Mouse (Mus musculus): ENCODE results near the gene Ncoa3.

Ncoa3 gene

DNA sequence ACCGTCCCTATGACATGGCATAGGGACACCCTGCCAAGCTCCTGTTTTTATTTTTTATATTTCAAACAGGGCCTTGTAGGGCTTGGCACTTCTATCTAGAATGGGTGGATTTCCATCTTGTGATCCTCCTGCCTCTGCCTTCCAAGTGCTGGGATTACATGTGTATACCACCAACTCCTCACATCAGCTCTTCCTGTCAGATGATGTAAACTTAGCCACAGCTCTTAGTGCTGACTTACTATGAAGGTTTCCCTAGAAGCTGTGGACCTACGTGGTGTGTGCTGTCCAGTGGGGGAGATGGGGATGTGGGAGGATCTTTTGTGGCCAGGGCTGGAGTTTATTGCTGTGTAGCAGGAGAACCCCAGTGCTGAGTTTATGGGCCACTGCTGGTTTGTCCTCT, 8.9 kb downstream of the Ncoa3 start:
- no peak for DNase-seq (ENCODE audit: low spot score in 2 of 2)

DNA sequence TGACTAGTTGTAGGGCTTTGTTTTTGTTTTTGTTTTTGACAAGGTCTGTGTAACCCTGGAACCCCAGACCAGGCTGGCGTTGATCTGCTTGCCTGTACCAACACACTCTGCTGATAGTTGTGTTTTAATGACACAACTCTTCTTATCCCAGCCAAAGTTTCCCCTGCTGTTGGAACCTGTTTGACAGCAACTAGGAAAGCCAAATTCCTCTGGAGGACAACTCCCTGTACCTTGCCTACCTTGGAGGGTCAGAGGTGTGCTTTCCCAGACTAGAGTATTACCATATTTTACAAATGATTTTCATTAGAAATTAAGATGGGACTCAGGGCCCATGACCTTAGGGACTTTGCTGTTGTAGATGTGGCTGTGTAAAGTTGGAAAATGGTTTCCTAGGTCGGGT, 9.3 kb downstream of the Ncoa3 start:
- DNase-seq (ENCODE audit: low spot score in 2 of 2) = no peak

DNA sequence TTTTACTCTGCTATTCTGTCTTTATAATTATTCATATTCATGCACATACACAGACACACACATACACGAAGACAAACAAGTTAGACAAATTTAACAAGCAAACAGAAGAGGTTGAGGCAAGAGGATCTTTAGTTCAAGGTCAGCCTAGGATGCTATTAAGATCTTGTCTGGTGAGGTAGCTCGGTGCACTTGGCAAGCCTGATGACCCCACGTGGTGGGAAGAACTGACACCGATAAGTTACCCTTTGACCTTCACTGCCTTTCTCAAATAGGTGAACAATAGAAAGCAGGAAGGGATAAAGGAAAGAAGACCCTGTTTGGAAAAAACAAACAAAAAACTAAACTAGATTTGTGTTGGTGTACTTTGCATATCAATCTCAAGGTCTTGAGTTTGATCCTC, 10.0 kb downstream of the Ncoa3 start:
- DNase-seq (ENCODE audit: low spot score in 2 of 2) = no peak

DNA sequence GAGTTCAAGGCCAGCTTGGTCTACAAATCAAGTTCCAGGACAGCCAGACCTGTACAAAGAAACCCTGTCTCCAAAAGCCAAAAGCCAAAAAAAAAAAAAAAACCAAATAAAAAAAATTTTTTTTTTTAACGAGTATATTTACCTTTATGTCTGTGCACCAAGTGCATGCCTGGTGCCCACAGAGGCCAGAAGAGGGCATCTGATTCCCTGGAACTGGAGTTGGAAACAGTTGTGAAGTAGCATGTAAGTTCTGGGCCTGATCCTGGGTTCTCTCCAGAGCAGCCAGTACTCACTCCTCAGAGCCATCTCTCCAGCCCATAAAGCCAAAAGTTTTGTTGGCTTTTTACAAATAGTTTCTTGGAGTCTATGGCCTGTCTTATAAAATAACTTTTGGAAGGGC, 10.6 kb downstream of the Ncoa3 start:
- no peak for DNase-seq (ENCODE audit: low spot score in 2 of 2)

DNA sequence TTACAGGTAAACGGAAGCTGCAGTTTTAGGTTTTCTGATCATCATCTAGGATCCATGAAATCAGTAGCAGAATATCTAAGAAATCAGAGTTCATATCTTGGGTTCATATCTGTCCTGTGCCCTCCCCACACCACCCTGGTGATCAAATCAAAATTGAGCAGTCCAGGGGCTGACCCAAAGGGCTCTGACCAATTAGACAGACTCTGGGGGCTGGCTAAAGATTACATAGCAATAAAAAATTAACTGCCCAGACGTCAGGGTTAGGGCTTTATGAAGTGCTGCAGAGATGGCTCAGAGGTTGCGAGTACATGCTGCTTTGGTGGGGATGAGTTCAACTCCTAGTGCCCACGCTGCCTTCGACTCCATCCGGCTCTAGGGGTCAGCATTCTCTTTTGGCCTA, 14.6 kb downstream of the Ncoa3 start:
- no peak for DNase-seq (ENCODE audit: low spot score in 2 of 2)

DNA sequence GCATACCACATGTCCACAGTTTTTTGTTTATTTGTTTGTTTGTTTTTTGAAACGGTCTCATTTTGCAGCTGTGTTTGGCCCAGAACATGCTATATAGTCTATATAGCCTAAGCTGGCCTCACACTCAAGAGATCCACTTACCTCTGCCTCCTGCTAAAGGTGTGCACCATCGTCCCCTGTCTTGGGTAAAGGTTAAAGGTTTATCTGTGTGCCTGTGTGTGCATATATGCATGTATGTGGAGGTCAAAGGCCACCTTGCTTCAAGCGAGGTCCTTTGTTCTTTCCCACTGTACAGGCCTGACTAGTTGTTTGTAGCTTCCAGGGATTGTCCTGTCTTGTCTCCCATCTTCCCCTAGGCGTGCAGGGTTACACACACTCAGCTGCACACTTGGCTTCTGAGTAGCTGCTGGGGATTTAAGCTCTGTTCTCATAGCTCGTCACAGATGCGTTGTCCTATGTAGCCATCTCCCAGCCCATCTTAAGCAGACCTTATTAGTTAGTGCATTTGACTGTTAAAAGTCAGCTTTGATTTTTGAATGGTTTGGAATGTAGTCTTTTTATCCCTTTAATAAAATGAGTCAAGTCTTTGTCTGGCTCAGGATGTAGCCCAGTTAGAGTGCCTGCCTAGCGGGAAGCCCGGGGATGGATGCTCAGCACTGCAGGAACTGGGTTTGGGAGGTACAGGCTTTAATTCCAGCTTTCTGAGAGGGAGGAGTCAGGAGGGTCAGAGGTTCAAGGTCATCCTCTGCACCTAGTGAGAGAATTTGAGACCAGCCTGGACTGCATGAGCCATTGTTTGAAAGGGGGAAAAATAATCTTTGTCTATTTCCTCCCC, 16.3 kb downstream of the Ncoa3 start:
- no peak for DNase-seq (ENCODE audit: low spot score in 2 of 2)

DNA sequence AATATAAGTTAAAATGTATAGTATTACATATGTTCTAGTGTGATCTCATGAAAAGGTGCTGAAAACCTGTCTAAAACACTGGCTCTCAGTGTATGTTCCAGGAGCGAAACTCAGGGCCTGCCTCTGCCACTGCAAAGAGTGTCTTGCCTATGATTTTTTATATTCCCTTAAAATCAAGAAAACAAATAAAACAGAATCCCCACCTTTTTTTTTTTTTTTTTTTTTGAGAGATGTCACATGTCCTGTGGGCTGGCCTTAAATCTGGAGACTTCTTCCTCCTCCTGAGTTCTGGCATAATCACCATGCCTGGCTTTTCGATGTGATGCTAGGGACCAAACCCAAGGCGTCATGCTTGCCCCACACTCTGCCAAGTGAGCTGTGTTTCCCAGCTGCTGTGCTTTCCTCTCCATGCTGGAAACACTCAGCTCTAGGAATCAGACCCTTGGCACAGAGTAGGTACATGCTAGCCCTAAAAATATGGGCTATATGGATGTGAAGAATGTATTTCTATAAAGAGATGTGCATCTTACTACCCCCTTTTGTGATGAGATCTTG, 17.0 kb downstream of the Ncoa3 start:
- no peak for DNase-seq (ENCODE audit: low spot score in 2 of 2)

DNA sequence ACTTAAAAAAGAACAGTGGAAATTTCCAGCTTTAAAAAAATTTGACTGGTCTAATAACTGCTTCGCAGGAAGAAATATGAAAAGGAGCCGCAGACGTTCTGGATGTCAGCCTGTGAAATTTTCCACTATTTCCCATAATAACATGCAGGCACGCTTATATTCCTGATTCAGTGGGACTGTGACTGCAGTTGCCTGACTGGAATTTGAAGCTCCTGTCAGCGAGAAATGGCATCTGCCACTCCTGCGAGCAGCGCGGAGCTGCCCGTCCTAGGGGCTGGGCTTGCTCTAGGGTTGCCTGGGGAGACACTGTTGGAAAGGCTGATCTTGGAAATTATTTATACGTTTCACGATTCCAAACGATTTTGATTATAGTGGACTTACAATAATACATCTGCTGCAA, 17.9 kb downstream of the Ncoa3 start:
- DNase-seq (ENCODE audit: low spot score in 2 of 2) = no peak

DNA sequence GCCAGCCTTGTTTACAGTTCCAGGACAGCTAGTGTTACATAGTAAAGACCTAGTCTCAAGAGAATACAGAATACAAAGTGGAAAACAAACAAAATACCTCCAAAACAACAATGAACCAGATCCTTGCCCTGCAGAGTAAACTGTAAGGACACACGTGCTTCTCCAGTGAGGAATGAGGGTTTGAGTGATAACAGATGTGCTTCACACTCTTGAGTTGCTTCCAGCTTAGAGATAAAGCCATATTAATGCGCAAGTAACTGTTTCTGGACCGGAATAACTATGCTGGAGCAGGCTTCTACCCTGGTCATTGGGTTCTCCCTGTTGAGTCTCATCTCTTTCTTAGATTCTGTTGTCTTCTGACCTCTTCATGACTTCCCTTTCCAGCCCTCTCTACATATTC, 19.0 kb downstream of the Ncoa3 start:
- DNase-seq (ENCODE audit: low spot score in 2 of 2) = no peak

DNA sequence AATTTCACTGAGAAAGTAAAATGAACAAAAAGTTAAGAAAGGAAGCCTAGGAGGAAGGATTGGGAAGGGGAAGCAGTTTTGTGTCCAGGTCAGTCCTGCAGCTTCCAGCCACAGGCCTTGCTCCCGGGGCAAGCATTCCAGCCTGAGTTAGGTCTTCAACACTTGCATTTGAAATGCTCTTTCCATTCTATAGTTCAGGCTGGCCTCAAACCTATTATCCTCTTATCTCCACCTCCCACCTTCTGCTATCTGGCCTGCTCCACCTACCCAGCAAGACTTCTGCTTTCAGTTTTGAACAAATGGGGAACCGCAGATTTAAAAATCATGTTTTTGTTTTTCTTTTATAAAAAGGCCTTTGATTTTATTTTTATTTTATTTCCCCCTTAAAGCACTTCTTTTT, 19.7 kb downstream of the Ncoa3 start:
- DNase-seq (ENCODE audit: low spot score in 2 of 2) = peak; percentile 65 to 68

DNA sequence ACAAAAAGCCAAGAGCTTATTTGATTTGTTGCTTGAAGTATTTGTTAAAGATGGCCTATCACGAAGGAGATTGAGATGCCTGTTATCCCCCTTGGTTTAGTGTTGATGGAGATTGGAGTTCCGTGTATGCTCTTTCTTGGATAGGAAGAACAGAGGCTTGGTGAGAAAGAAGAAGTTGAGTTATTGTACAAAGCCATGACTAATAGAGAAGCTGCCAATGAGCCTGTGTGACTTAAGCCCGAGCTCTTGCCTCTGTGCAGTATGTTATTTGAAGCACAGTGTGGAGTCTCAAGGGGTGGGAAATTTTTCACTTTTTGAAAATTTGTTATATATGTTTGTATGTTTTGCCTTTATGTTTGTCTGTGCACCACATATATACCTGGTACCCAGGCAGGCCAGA, 26.3 kb downstream of the Ncoa3 start:
- DNase-seq (ENCODE audit: low spot score in 2 of 2) = no peak

DNA sequence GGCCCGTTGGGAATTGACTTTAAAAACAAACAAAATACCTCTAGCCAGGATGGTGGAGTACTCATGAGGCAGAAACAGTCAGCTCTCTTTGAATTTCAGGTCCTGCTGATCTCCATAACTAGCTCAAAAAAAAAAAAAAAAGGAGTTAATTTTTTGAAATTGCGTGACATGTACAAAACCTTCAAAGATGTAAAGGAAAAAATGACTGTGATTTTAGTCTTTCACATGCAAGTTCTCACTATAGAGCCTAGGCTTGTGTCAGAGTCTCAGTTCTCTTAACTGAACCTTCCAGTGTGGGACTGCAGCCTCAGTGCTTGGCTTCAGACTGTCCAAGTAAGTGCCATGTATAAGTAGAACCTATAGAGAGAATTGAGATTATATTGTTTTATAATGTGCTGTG, 27.6 kb downstream of the Ncoa3 start:
- no peak for DNase-seq (ENCODE audit: low spot score in 2 of 2)

DNA sequence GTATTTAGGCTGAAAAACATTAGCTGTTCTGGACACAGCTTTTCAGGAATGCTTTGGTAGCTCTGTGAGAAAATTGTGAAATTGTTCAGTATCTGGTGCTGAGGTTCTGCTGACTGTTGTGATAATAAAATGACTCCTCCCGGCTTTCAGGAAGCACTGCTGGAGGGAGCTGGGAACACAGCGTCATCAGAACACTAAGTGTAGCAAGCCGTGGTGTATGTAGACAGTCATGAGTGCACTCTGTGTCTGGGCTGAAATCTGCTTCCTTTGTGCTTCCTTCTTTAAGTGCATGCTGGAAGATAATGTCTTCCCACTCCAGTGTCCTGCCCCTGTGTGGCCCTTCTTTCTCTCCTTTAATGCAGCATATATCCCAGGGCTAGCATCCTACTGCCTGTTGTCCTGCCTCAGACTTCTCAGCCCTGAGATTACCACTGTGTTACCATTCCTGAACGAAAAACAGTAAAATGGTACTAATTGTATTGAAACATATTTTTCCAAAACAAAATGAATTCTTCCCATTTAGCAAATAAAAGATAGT, 28.7 kb downstream of the Ncoa3 start:
- DNase-seq (ENCODE audit: low spot score in 2 of 2) = no peak

DNA sequence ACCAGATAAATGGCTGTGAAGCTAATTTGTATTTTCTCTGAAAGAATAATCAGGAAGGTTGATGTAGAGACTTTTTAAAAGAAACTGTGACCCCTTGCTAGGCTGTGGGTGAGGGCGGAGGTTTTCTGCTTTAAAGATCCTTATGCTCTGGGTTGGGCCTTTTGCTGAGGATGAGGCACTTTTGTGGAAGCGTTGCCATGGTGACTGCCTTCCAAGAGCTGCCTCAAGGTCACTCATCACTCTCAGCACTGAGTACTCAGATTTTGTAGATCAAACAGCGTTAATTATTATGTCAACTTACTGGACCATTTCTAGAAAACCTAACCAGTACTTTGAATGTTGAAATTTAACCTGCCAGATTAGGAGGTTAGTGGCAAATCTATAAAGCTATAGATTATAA, 29.2 kb downstream of the Ncoa3 start:
- DNase-seq (ENCODE audit: low spot score in 2 of 2) = no peak

DNA sequence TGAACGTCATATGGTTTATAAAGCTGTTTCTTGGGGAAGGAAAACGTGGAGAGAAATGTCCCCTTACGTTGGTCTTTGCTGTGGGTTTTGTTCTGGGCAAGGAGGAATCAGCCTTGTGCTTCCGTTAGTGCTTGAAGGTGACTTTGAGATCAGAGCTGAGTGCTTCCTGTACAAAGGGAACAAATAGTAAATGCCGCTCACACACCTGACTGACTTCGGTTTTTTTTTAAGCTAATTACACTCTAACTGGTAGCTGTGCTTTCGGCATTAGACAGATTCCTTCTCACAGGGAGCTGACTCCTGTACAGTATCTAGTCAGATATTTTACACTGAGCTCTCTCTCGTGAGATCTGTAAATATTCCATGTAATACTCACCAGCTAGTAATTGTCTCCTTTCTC, 29.9 kb downstream of the Ncoa3 start:
- DNase-seq (ENCODE audit: low spot score in 2 of 2) = peak; percentile 63 to 70

DNA sequence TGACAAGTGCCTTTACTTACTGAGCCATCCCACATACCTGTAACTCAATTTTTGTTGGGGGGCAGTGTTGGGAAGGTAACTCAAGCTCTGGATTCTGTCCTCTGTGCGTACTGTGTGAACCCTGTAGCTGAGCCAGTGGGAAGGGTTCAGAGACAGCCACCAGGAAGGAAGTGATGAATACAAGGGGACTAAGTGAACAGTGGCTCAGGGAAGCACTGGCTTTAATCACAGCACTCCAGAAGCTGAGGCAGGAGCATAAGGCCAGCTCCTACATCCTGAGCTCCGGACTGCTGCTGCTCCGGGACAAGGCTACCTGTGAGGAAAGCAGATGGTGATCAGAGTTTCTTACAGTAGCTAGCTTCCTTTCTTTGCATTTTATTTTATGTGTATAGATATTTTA, 31.6 kb downstream of the Ncoa3 start:
- no peak for DNase-seq (ENCODE audit: low spot score in 2 of 2)

DNA sequence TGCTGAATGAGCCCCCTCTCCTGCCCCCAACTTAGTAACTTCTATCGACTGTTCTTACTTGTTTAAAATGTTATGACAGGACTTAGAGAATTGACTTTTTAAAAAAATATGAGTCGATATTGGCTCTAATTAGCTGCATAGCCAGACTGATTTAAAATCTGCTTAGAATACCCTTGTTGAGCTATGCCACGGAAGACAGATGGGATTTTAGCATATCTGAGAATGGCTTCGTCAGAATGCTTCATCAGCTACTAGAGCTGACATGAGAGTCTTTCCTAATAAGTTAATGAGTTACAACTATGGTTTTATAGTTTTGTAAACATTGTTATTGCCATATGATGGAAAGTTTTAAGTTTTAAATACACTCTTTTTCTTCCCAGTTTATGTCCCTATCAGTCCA, 32.2 kb downstream of the Ncoa3 start:
- DNase-seq (ENCODE audit: low spot score in 2 of 2) = no peak

DNA sequence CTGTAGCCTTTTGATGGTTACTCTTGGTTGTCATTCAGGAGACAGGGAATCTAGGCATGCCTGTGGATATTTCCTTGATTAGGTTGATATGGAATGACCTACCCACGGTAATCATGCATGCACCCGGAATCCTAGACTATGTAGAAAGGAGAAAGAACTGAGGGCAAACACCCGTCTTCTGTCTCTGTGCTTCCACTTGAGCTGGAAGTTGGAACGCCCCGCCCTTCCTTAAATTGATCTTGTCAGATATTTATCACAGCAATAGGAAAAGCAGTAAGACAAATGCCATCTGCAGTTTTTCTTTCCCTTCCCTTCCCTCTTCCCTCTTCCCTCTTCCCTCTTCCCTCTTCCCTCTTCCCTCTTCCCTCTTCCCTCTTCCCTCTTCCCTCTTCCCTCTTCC, 33.5 kb downstream of the Ncoa3 start:
- no peak for DNase-seq (ENCODE audit: low spot score in 2 of 2)

DNA sequence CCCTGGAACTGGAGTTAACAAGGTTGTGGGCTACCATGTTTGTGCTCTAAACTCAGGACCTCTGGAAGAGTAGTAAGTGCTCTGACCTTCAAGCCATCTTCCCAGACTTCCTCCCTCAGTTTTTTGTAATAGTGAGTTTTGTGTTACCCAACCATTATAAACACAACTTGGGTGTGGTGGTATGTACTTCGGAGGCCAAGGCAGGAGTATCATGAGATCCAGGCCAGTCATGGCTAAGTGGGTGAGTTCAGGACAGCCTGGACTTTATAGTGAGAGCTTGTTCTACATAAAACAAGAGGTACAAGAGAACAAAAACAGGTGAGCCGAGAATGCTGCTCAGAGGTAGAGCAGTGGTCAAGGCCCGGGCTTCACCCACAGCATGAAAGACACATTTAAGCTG, 35.4 kb downstream of the Ncoa3 start:
- no peak for DNase-seq (ENCODE audit: low spot score in 2 of 2)

DNA sequence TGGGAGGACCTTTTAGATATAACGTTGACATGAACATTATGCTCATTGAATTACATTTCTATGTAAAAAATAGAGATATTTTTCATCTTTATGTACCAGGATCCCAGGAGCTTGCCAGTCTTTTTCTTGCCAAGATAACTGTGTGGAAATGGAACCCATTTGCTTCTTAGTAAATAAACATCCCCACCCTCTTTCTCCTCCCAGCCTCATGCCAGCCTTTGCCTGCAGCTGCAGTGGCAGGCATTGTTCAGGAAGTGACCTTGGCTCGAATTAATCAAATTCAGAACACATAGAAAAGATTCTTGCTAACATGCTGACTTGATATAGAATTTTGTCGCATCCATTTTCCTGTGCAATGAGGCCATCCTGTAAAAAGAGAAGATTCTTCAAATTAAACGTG, 36.8 kb downstream of the Ncoa3 start:
- DNase-seq (ENCODE audit: low spot score in 2 of 2) = no peak

DNA sequence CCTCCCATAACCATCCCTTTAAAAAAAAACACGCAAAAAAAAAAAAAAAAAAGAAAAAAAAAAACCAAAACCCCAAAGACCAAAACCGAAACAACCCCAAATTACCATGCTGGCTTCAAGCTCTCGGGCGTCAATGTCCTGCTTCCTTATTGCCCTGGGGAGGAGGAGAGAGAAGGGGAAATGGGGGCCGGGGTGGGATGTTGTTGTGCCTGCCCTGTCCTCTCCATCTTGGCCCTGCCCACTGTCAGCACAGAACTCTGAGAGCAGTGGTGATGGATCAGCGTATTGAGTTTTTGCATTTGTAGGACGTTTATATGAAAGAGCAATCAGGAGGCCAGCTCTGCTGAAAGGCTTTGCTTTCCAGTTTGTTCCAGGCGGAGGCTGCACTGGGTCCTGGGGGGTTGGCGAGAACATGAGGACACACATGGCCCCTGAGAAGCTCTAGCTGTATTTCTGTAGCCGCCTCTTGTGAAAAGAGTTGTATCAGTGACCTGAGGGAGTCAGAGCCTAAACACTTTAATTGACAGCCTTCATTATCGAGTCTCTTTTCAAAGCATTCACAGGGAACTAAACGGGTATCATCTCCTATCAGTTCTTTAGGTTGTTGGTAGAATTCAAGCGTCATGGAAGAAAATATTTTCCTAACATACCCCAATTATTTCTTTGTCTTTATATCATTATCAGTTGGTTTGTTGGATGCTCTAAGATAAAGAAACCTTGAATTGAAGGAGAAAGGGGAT, 38.0 kb downstream of the Ncoa3 start:
- peak in 1 of 2 experiments; percentile 23 for DNase-seq (ENCODE audit: low spot score in 2 of 2)

DNA sequence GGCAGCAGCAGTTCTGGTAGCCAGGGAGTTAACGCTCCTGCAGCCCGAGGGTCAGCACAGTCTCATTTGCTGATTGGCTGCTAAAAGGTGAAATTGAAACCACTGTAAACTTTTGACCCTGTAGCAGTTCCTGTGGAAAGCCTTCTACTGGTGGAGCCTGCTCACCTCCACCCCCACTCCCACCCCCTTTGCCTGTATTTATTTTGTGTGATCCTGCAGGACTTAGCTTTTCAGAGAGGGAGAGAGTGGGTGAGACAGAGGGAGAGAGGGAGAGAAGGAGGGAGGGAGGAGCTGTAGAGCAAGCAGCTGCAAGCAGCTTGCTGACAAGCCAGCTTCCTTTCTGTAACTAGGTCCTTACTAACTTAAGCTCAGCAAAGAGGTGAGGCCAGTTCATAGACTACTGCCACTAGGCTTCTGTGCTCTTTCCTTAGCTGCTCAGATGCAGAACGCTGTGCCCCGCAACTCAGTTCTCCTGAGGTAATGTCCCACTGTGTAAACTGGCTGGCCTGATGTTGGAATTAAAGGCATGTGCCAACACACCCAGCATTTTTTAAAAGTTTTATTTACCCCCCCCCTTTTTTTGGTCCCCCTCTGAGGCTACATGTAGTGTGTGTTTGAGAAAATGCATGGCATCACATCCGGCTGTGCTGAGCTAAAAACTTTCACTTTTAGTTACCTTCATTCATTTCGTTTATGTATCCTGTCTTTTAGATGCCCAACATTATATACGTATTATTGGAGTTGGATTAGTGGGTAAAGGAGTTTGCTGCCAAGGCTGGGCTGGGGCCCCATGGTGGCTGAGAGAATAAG, 38.9 kb downstream of the Ncoa3 start:
- DNase-seq (ENCODE audit: low spot score in 2 of 2) = peak; percentile 59 to 64
